Mouse (Mus musculus): ENCODE measurements around the gene Pofut1.
"Not testable (repeated sequence)": the region's sequence is repeated elsewhere in the genome, so short reads cannot be mapped to it uniquely, and the experiment has no call there.

The Pofut1 gene

GRCm38 (mm10) chr2:153239021-153239859 is 2.1 kb upstream of the Pofut1 start:
- no peak for DNase-seq (ENCODE audit: low read depth, low spot score)

GRCm38 (mm10) chr2:153239860-153240480 is 1.4 kb upstream of the Pofut1 start:
- no peak for DNase-seq (ENCODE audit: low read depth, low spot score)

- DNase-seq (ENCODE audit: low read depth, low spot score): no peak
These were observed 565 bp upstream of the Pofut1 start for GRCm38 (mm10) chr2:153240701-153241235.

GRCm38 (mm10) chr2:153242156-153242555 is 823 bp downstream of the Pofut1 start:
- no peak for DNase-seq (ENCODE audit: low read depth, low spot score)

GRCm38 (mm10) chr2:153249751-153250150 is 8.4 kb downstream of the Pofut1 start:
- DNase-seq (ENCODE audit: low read depth, low spot score): no peak

- DNase-seq (ENCODE audit: low read depth, low spot score): no peak
These were observed 15.3 kb downstream of the Pofut1 start for GRCm38 (mm10) chr2:153256604-153257003.

- DNase-seq (ENCODE audit: low read depth, low spot score): no peak
These were observed 17.9 kb downstream of the Pofut1 start for GRCm38 (mm10) chr2:153259030-153259863.

- DNase-seq (ENCODE audit: low read depth, low spot score): no peak
These were observed 18.7 kb downstream of the Pofut1 start for GRCm38 (mm10) chr2:153259864-153260674.

GRCm38 (mm10) chr2:153263053-153263452 is 21.7 kb downstream of the Pofut1 start:
- no peak for DNase-seq (ENCODE audit: low read depth, low spot score)

- DNase-seq (ENCODE audit: low read depth, low spot score): no peak
These were observed 26.0 kb downstream of the Pofut1 start for GRCm38 (mm10) chr2:153267331-153267730.

- DNase-seq (ENCODE audit: low read depth, low spot score): not testable (repeated sequence)
These were observed 29.0 kb downstream of the Pofut1 start for GRCm38 (mm10) chr2:153270231-153270915.

GRCm38 (mm10) chr2:153274200-153274918 is 33.0 kb downstream of the Pofut1 start:
- not testable (repeated sequence) for DNase-seq (ENCODE audit: low read depth, low spot score)

- no peak for DNase-seq (ENCODE audit: low read depth, low spot score)
These were observed 33.5 kb downstream of the Pofut1 start for GRCm38 (mm10) chr2:153274919-153275247.

- DNase-seq (ENCODE audit: low read depth, low spot score): not testable (repeated sequence)
These were observed 34.2 kb downstream of the Pofut1 start for GRCm38 (mm10) chr2:153275577-153275976.

- DNase-seq (ENCODE audit: low read depth, low spot score): no peak
These were observed 35.1 kb downstream of the Pofut1 start for GRCm38 (mm10) chr2:153276440-153276839.

GRCm38 (mm10) chr2:153276846-153277245 is 35.5 kb downstream of the Pofut1 start:
- DNase-seq (ENCODE audit: low read depth, low spot score): not testable (repeated sequence)

- no peak for DNase-seq (ENCODE audit: low read depth, low spot score)
These were observed 37.0 kb downstream of the Pofut1 start for GRCm38 (mm10) chr2:153278357-153278756.

- no peak for DNase-seq (ENCODE audit: low read depth, low spot score)
These were observed 42.6 kb downstream of the Pofut1 start for GRCm38 (mm10) chr2:153283919-153284318.

- no peak for DNase-seq (ENCODE audit: low read depth, low spot score)
These were observed 45.2 kb downstream of the Pofut1 start for GRCm38 (mm10) chr2:153286524-153286923.

- no peak for DNase-seq (ENCODE audit: low read depth, low spot score)
These were observed 46.5 kb downstream of the Pofut1 start for GRCm38 (mm10) chr2:153287835-153288234.
